Mouse (Mus musculus) kidney, embryonic 16.5 days (tissue): ENCODE data around the gene Kat14. TPM values are rescaled to one million over a fixed set of nuclear protein-coding genes. Genes with fewer than 3 reads are reported as not detected.

Source experiments
- ATAC-seq: fragments of 200-750 bp; cut with Nextera tagmentation; 2 replicates; pipeline ENCODE4 v1.8.0; 2017; ENCODE audit warnings: moderate TSS enrichment; ENCODE audit not compliant: low FRiP score, low TSS enrichment
- H3K27ac ChIP-seq: fragments of 300-500 bp; sonication (generic); 2 replicates; pipeline ENCODE4 v1.5.1; 2014; ENCODE audit warnings: low read length
- H3K27me3 ChIP-seq: fragments of 300-500 bp; sonication (generic); 2 replicates; pipeline ENCODE4 v1.6.1; 2014; ENCODE audit warnings: low read length, control low read depth, mixed read lengths; ENCODE audit not compliant: insufficient read depth
- H3K36me3 ChIP-seq: fragments of 300-500 bp; sonication (generic); 2 replicates; pipeline ENCODE4 v1.6.1; 2014; ENCODE audit warnings: low read length, control low read depth, mixed read lengths; ENCODE audit not compliant: insufficient read depth
- H3K4me1 ChIP-seq: fragments of 300-500 bp; sonication (generic); 2 replicates; pipeline ENCODE4 v1.6.1; 2014; ENCODE audit warnings: low read length, control low read depth, mixed read lengths; ENCODE audit not compliant: insufficient read depth
- H3K4me2 ChIP-seq: fragments of 300-500 bp; sonication (generic); replicated peaks from 2 replicates; pipeline ENCODE4 v1.6.1; 2014; ENCODE audit warnings: low read depth, low read length
- H3K4me3 ChIP-seq: fragments of 300-500 bp; sonication (generic); 2 replicates; pipeline ENCODE4 v1.5.1; 2014; ENCODE audit warnings: mild to moderate bottlenecking, low read length
- H3K9ac ChIP-seq: fragments of 300-500 bp; sonication (generic); replicated peaks from 2 replicates; pipeline ENCODE4 v1.6.1; 2014; ENCODE audit warnings: low read length
- H3K9me3 ChIP-seq: fragments of 300-500 bp; sonication (generic); 2 replicates; pipeline ENCODE4 v1.6.1; 2016; ENCODE audit warnings: low read length, control low read depth
- WGBS: fragments of 180-500 bp; shearing (Covaris S2); extraction: QIAGEN DNeasy Blood & Tissue Kit; methylation state at CpG from one replicate; pipeline ENCODE4 v1.1.7; 2014; 5-methylcytosine and 5-hydroxymethylcytosine counted together
- polyA plus RNA-seq: library from polyadenylated mRNA; unstranded; fragments of >200 nt; fragmentation: Nextera tagmentation; extraction: Ambion mirVana; gene quantifications from 2 replicates; pipeline ENCODE4 v1.2.1, GENCODE M21; 2015

Gene Kat14
- polyA plus RNA-seq, 1 experiment from 2014 or later: 52.5 TPM

DNA sequence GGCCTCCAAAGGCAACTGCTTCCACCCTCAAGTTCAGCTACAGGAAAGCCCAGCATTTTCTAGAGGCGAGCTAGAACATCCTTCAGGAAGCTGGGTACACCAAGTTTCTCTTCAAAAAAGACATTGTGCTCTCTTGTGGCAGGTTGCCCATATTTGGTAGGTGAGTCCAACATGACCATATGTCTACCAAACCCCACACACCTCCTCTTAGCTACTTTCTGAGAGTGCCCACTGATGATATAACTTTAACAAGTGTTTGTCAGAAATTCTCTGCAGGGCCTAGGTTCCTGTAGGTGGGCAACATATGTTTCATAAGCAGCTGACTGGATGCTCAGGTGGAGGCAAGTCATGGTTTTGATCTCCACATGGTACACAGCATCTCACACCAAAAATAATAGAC lies 45.9 kb downstream of the Kat14 start:
- H3K4me1 ChIP-seq: no peaks in the 10 kb centered on the region
- no peak overlapping the region for H3K4me2 ChIP-seq
- ATAC-seq: no peak
- H3K4me3 ChIP-seq: no peak overlapping the region
- peaks cover 4% of the 10 kb centered on the region; the same call in 1 of the 2 replicates for H3K36me3 ChIP-seq
- no peaks in the 10 kb centered on the region for H3K27me3 ChIP-seq
- no peak overlapping the region for H3K27ac ChIP-seq
- 92% methylated on average over 1 of the region's 1 CpGs for WGBS
- no peak overlapping the region for H3K9ac ChIP-seq
- no peaks in the 10 kb centered on the region for H3K9me3 ChIP-seq

DNA sequence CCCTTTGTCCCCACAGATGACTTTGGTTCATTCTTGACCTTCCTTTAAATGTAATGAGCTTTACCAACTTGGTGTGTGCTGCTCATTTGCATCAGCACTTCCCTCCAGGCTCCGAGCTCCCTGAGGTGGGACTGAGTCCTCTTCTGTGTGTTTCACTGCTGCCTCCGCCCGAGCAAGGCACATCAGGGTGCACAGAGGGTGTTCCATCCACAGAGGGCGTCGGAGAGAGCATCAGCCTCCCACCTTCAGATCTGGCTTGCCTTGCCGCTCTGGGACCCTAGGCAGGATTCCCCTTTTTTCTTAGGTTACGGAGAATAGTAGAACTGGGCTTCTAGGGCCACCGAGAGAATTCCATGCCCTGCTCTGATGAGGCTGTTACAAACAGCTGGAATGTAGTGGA lies 48.1 kb downstream of the Kat14 start:
- no peak for ATAC-seq

DNA sequence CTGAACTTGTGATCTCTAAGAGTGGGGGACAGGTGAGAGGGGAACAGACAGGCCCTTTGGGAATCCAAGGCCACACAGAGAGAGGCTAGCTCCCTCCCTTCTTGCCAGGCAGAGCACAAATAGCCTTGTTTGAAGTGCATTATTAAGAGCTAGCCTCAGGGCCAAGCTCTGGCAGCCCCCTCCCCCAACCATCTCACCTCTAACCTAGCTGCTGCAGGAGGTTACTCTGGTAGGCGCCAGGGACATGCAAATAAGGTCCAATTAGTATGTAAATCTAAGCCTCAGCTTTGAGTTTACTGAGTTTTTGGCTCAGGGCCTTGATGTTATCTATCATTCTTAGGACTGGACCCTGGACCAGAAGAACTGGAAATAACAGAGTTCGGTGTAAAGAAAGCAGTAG lies 49.3 kb downstream of the Kat14 start:
- 0 out of 2 replicates have a peak, but pooled peaks cover under 1% of the 10 kb centered on the region for H3K9me3 ChIP-seq
- no peaks in the 10 kb centered on the region for H3K36me3 ChIP-seq
- WGBS: 10% methylated on average over 2 of the region's 2 CpGs
- no peaks in the 10 kb centered on the region for H3K27me3 ChIP-seq
- peak; percentile 55 for ATAC-seq
- H3K4me1 ChIP-seq: no peaks in the 10 kb centered on the region
- H3K4me2 ChIP-seq: no peak overlapping the region
- H3K4me3 ChIP-seq: no peak overlapping the region
- H3K27ac ChIP-seq: peak overlapping the region; percentile 44; the same call in 1 of the 2 replicates
- no peak overlapping the region for H3K9ac ChIP-seq

More for the DNA sequence above, 48.1 kb downstream of the Kat14 start:
- H3K27ac ChIP-seq: 0 out of 2 replicates have a peak overlapping the region, but pooled peaks have one; percentile 44
- 44% methylated on average over 8 of the region's 8 CpGs for WGBS
- no peak overlapping the region for H3K4me3 ChIP-seq
- H3K4me1 ChIP-seq: no peaks in the 10 kb centered on the region
- H3K4me2 ChIP-seq: no peak overlapping the region
- no peaks in the 10 kb centered on the region for H3K36me3 ChIP-seq
- no peaks in the 10 kb centered on the region for H3K27me3 ChIP-seq
- H3K9ac ChIP-seq: no peak overlapping the region
- H3K9me3 ChIP-seq: no peaks in the 10 kb centered on the region

DNA sequence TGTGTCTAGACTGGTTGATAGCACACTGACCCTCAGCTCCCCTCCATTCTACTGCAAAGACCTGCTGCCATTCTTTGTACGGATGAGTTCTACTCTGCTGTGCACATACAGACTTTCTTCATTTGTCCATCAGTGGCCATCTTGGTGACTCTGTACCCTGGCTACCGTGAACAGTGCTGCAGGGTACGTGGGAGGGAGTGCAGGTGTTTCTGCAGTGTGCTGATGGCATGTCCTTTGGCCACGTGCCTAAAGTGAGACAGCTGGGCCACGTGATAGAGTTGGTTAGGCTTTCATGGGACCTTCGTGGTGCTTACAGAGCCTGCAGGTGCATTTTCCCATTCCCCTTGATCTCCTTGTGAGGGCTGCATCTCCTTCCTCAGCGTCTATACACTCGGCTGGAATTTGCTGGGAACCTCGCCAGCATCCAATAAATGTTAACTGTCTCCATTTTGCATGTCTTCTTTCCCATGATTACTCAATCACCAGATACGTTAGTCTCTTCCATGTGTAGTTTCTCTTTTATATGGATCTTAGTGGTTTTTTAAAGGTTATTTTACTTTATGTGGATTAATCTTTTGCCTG lies 53.4 kb downstream of the Kat14 start:
- 65% methylated on average over 10 of the region's 10 CpGs for WGBS
- Histone ChIP-seq H3K27me3 (no peaks in the 10 kb centered on the region), H3K27ac (no peak overlapping the region), H3K36me3 (no peaks in the 10 kb centered on the region), H3K4me3 (no peak overlapping the region), H3K9ac (no peak overlapping the region), H3K4me2 (no peak overlapping the region), H3K4me1 (no peaks in the 10 kb centered on the region), H3K9me3 (0 out of 2 replicates have a peak, but pooled peaks cover 5% of the 10 kb centered on the region)
- ATAC-seq: no peak

DNA sequence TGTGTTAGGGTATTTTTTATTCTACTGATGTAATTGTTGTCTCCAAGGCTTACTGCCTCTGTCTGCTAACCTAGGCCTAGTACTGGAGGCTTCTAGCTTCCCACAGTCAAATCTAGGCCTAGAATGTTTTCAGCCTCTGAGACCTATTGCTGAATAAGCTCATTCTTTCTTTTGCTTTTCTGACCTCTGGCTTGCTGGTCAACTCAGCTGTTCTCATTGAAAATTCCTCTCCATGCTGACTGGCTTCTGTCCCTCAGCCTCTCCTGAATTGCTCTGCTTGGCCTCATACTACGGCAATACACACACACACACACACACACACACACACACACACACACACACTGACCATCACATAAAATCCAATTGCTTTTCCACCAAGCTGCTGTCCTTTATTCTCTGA lies 57.0 kb downstream of the Kat14 start:
- ATAC-seq: no peak
- 67% methylated on average over 1 of the region's 1 CpGs for WGBS

DNA sequence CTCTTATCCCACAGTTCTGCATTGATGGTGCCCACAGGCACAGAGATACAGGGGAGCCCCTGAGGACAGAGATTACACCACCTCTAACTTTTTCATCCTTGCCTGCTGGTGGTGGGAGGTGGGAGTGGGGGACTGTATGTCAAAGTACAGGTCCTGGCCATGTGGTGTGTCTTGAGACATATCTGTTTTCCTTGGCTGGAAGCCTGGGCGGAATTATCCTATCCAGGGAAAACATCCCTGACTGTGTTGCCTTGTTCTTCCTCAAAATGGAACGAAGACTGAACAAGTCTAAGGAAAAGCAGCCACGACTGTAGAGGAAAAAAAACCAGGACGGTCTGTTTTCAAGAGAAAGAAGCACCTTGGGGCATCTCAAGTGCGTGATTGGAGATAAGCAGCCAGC lies 59.1 kb downstream of the Kat14 start:
- 58% methylated on average over 5 of the region's 5 CpGs for WGBS
- Histone ChIP-seq H3K9ac (no peak overlapping the region), H3K27me3 (no peaks in the 10 kb centered on the region), H3K4me2 (no peak overlapping the region), H3K27ac (no peak overlapping the region), H3K9me3 (0 out of 2 replicates have a peak, but pooled peaks cover 5% of the 10 kb centered on the region), H3K36me3 (no peaks in the 10 kb centered on the region), H3K4me1 (peaks cover 3% of the 10 kb centered on the region; the same call in 1 of the 2 replicates), H3K4me3 (no peak overlapping the region)
- ATAC-seq: no peak

More for the DNA sequence above, 57.0 kb downstream of the Kat14 start:
- H3K4me1 ChIP-seq: peaks cover 3% of the 10 kb centered on the region; the same call in 1 of the 2 replicates
- no peaks in the 10 kb centered on the region for H3K27me3 ChIP-seq
- H3K27ac ChIP-seq: 0 out of 2 replicates have a peak overlapping the region, but pooled peaks have one; percentile 18
- no peak overlapping the region for H3K4me3 ChIP-seq
- H3K36me3 ChIP-seq: no peaks in the 10 kb centered on the region
- H3K4me2 ChIP-seq: no peak overlapping the region
- no peak overlapping the region for H3K9ac ChIP-seq
- 0 out of 2 replicates have a peak, but pooled peaks cover 5% of the 10 kb centered on the region for H3K9me3 ChIP-seq

DNA sequence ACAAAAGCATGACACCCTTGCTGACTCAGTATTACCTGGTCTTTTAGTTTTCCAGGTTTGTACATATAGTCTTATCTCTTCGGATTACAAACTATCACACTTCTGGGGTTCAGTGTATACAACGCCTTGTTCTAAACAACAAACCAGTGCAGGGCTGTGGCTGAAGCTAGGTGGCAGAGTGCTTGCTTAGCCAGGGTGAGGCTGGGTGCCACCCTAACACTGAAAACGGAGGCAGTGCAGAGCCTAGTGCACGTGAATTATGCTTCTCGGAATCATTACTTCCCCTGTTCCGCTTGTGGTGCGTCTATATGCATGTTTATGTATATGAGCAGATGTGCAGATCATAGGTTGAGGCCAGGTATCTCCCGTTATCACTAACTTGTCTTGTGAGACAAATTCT lies 59.9 kb downstream of the Kat14 start:
- 78% methylated on average over 8 of the region's 8 CpGs for WGBS
- Histone ChIP-seq H3K27ac (no peak overlapping the region), H3K4me1 (peaks cover 3% of the 10 kb centered on the region; the same call in 1 of the 2 replicates), H3K9ac (no peak overlapping the region), H3K4me2 (no peak overlapping the region), H3K9me3 (no peaks in the 10 kb centered on the region), H3K36me3 (no peaks in the 10 kb centered on the region), H3K27me3 (no peaks in the 10 kb centered on the region), H3K4me3 (no peak overlapping the region)
- peak; percentile 31; the same call in 1 of the 2 replicates for ATAC-seq

DNA sequence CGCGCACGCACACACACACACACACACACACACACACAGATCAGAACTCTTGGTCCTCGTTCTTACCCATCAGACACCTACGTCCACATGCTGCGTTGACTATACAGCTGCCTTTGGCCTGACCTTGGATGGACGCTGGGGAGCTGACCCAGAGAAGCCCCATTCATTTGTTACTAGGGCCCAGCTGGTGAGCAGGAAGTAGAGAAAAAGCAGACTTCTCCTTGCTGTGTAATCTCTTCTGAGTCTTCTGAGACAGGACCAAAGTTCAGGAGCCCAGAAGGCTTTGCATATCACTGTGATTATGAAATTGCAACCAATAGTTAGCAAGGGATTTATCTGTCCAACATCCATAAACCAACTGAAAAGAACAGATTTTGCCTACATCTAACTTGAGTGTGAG lies 60.4 kb downstream of the Kat14 start:
- 67% methylated on average over 7 of the region's 7 CpGs for WGBS
- Histone ChIP-seq H3K4me2 (no peak overlapping the region), H3K9ac (no peak overlapping the region), H3K9me3 (no peaks in the 10 kb centered on the region), H3K36me3 (no peaks in the 10 kb centered on the region), H3K4me3 (no peak overlapping the region), H3K4me1 (peaks cover 3% of the 10 kb centered on the region; the same call in 1 of the 2 replicates), H3K27me3 (no peaks in the 10 kb centered on the region), H3K27ac (no peak overlapping the region)
- no peak for ATAC-seq

DNA sequence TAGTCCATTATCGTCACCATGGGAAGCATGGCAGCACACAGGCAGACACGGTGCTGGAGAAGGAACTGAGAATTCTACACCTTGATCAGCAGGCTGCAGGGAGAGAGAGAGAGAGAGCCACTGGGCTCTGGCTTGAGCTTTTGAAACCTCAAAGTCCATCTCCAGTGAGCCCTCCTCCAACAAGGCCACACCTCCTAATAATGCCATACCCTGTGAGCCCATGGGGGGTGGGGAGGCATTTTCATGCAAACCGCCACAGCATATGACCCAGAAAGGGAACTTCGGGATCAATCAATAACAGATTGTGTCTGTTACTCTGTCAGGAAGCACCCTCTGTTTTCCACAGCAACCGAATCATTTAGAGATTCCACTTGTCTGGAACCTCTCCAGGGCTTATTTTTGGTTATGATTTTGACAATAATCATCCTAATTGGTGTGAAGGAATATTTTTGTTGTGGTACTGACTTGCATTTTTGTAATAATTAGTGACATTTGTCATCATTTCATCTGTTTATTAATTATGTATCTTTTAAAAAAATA lies 62.6 kb downstream of the Kat14 start:
- Histone ChIP-seq H3K27ac (no peak overlapping the region), H3K4me1 (peaks cover 3% of the 10 kb centered on the region; the same call in 1 of the 2 replicates), H3K36me3 (no peaks in the 10 kb centered on the region), H3K4me3 (no peak overlapping the region), H3K9ac (no peak overlapping the region), H3K9me3 (no peaks in the 10 kb centered on the region), H3K4me2 (no peak overlapping the region), H3K27me3 (no peaks in the 10 kb centered on the region)
- ATAC-seq: no peak
- WGBS: 76% methylated on average over 5 of the region's 5 CpGs

DNA sequence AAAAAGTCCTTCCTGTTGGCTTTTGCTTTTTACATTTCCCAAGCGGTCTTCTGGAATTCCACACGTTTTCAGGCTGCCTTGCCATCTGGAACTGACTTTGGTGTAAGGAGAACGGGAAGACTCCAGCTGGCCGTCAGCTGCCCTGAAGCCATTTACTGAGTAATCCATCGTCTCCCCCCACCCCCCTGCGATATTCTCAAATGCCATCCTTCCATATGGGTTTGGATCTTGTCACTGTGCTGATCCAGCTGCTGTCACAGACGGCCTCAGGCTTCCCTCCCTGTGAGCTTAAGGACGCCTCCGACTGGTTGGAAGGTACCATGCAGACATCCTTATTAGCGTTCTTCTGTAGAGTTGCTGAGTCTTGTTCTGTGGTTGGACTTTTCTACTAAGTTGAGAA lies 66.9 kb downstream of the Kat14 start:
- no peaks in the 10 kb centered on the region for H3K27me3 ChIP-seq
- no peak for ATAC-seq
- H3K36me3 ChIP-seq: no peaks in the 10 kb centered on the region
- no peak overlapping the region for H3K4me3 ChIP-seq
- no peaks in the 10 kb centered on the region for H3K9me3 ChIP-seq
- H3K4me1 ChIP-seq: no peaks in the 10 kb centered on the region
- WGBS: 80% methylated on average over 10 of the region's 10 CpGs
- no peak overlapping the region for H3K9ac ChIP-seq
- H3K4me2 ChIP-seq: no peak overlapping the region
- no peak overlapping the region for H3K27ac ChIP-seq
